Mouse (Mus musculus) erythroblast, embryonic 14.5 days (primary cell): Measurements from ENCODE around the gene Cyp4f17.

Source experiments
- GATA1 ChIP-seq: IDR thresholded peaks from 2 replicates; pipeline ENCODE4 v1.6.1; 2012; ENCODE audit warnings: low read length, inconsistent platforms, mixed read lengths
- TAL1 ChIP-seq: IDR thresholded peaks from 3 replicates; pipeline ENCODE4 v1.6.1; 2012; ENCODE audit warnings: low read length, inconsistent platforms, mixed read lengths

DNA sequence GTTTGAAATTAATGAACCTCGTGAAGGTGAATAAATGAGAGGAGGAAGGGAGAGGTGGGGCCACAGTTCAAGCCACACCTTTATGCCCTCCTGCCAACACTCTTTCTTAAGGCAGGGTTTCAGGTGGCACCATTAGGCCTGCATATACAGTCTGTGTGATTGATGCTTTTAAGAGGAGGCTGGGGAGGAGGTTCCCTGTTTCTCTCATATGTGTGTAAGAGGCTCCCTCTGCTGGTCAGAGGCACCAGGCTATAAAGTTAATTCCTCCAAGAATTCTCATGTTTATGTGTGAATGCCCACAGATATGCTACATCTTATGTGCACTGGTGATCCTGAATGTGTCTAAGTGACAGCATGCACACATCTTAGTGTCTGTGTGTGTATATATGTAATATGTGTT, 11.2 kb upstream of the Cyp4f17 start:
- TF ChIP-seq TAL1 (no peak), GATA1 (no peak)
